Mouse (Mus musculus): ENCODE results near the gene Fcor. TPM values are rescaled to one million over a fixed set of nuclear protein-coding genes. Genes with fewer than 3 reads are reported as not detected.

Gene Fcor
- total and polyA plus RNA-seq, 2 experiments from 2014 or later: 21.2 to 27.0 TPM

DNA sequence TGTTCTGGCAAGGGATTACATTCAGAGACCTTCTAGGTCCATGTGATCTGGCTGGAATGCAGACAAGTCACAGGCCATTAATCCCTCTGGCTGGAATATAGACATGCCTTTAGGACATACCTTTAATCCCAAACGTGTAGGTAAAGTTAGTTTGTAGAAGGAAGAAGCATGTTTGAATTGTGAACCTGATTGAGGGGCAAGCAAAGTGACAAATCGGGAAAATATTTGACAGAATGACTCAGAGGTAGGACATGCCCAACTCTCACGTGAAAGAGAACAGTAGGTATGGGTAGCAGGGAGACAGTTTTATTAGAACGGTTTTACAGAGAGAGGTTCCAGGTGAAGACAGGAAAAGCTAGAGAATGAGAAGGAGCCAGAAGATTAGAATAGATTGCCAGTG is 24.6 kb downstream of the Fcor start:
- H3K4me3 ChIP-seq (ENCODE audit: low read length): no peak overlapping the region
- H3K9me3 ChIP-seq (ENCODE audit: low read length): no peaks in the 10 kb centered on the region
- no peaks in the 10 kb centered on the region for H3K4me1 ChIP-seq (ENCODE audit: insufficient read depth, low read length)
- DNase-seq (ENCODE audit: low spot score) (no peak), ATAC-seq (no peak)
- H3K9ac ChIP-seq (replicated peaks; ENCODE audit: low read length): no peak overlapping the region
- no peak overlapping the region for H3K4me2 ChIP-seq (ENCODE audit: low read depth, low read length)
- H3K27me3 ChIP-seq (ENCODE audit: insufficient read depth, low read length): no peaks in the 10 kb centered on the region
- no peak overlapping the region for H3K27ac ChIP-seq
- no peaks in the 10 kb centered on the region for H3K36me3 ChIP-seq (ENCODE audit: insufficient read depth, low read length)
- TF ChIP-seq CTCF (IDR thresholded peaks at IDR 0.05; ENCODE audit: low read depth): no peak
- WGBS: 76% methylated on average over 4 of the region's 4 CpGs

DNA sequence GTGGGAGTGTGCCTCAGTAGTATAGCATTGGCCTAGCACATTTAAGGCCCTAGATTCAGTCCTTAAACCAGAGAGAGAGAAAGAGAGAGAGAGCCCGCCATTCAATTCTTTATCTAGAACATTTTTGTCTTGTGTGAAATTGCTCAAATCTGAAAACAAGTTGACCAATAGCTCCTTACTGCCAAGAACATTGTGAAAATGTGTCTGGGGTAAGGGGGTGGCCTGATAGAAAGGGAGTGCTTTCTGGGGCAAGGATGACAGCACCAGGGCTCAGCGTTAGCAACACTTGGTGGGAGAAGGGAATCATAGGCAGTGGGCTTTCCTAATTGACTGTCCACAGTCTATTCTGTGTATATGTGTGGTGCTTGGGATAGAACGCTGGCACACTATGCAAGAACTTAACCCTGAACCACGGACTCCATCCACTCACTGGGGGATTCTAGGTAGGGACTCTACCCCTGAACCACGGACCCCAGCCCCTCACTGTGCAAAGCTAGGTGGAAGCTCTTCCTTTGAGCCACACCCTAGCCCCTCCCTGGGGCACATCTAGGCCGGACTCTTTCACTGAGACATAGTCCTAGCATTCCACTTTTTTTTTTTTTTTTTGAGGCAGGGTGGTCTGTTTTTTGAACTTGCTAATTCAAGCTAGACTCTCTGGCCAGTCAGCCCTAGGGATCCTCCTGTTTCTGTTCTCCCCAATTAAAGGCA is 25.2 kb downstream of the Fcor start:
- no peaks in the 10 kb centered on the region for H3K4me1 ChIP-seq (ENCODE audit: insufficient read depth, low read length)
- H3K4me2 ChIP-seq (ENCODE audit: low read depth, low read length): no peak overlapping the region
- no peaks in the 10 kb centered on the region for H3K9me3 ChIP-seq (ENCODE audit: low read length)
- H3K27me3 ChIP-seq (ENCODE audit: insufficient read depth, low read length): no peaks in the 10 kb centered on the region
- H3K27ac ChIP-seq: no peak overlapping the region
- ATAC-seq (no peak), DNase-seq (ENCODE audit: low spot score) (no peak)
- H3K4me3 ChIP-seq (ENCODE audit: low read length): no peak overlapping the region
- 84% methylated on average over 6 of the region's 6 CpGs for WGBS
- no peak for TF ChIP-seq CTCF (IDR thresholded peaks at IDR 0.05; ENCODE audit: low read depth)
- H3K9ac ChIP-seq (replicated peaks; ENCODE audit: low read length): no peak overlapping the region
- no peaks in the 10 kb centered on the region for H3K36me3 ChIP-seq (ENCODE audit: insufficient read depth, low read length)

DNA sequence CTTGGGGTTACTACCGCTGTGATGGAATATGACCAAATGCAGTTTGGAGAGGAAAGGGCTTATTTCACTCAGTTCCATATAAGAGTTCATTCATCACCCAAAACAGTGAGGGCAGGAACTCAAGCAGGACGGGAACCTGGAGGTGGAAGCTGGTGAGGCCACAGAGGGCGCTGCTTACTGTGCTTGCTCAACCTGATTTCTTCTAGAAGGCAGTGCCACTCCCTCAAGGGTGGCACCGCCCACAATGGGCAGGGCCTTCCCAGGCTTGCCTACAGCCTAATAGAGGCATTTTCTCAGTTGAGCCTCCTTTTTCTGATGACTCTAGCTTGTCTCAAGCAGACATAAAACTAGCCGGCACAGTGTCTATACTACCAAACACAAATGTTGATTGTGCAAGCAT is 26.4 kb downstream of the Fcor start:
- H3K27ac ChIP-seq: no peak overlapping the region
- H3K4me3 ChIP-seq (ENCODE audit: low read length): no peak overlapping the region
- no peaks in the 10 kb centered on the region for H3K36me3 ChIP-seq (ENCODE audit: insufficient read depth, low read length)
- 0 out of 2 replicates have a peak, but pooled peaks have one; percentile 15 for TF ChIP-seq CTCF (IDR thresholded peaks at IDR 0.05; ENCODE audit: low read depth)
- no peak overlapping the region for H3K4me2 ChIP-seq (ENCODE audit: low read depth, low read length)
- DNase-seq (ENCODE audit: low spot score): peak; percentile 21
- H3K27me3 ChIP-seq (ENCODE audit: insufficient read depth, low read length): no peaks in the 10 kb centered on the region
- 0 out of 2 replicates have a peak, but pooled peaks have one; percentile 41 for ATAC-seq
- H3K9me3 ChIP-seq (ENCODE audit: low read length): no peaks in the 10 kb centered on the region
- WGBS: 23% methylated on average over 5 of the region's 5 CpGs
- H3K9ac ChIP-seq (replicated peaks; ENCODE audit: low read length): no peak overlapping the region
- H3K4me1 ChIP-seq (ENCODE audit: insufficient read depth, low read length): no peaks in the 10 kb centered on the region

DNA sequence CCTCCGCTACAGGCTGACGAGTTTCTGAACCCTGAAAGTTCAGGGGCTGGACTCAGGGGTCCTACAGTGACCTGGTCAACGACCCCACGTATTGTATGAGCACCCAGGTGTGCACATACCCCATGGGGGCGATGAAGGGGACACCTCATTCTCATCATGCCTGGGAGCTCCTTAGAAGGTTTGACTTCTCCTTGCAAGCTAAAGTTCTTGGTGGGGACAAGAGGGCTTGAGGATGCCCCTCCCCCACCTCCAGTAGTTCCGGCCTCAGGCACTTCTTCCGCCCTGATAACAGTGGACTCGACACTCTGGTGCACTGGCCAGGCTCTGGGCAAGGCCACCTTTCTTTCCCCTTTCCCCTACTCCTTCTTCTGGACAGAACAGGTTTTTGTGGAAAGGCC is 40.7 kb downstream of the Fcor start:
- H3K27ac ChIP-seq: no peak overlapping the region
- peak overlapping the region; percentile 45 for H3K4me3 ChIP-seq (ENCODE audit: low read length)
- 18% methylated on average over 8 of the region's 8 CpGs for WGBS
- H3K27me3 ChIP-seq (ENCODE audit: insufficient read depth, low read length): no peaks in the 10 kb centered on the region
- H3K9ac ChIP-seq (replicated peaks; ENCODE audit: low read length): peak overlapping the region; percentile 41; the same call in 1 of the 2 replicates
- no peaks in the 10 kb centered on the region for H3K9me3 ChIP-seq (ENCODE audit: low read length)
- no peak for ATAC-seq
- H3K4me1 ChIP-seq (ENCODE audit: insufficient read depth, low read length): peaks cover 8% of the 10 kb centered on the region; the same call in 1 of the 2 replicates
- DNase-seq (ENCODE audit: low spot score): no peak
- H3K36me3 ChIP-seq (ENCODE audit: insufficient read depth, low read length): no peaks in the 10 kb centered on the region
- no peak for TF ChIP-seq CTCF (IDR thresholded peaks at IDR 0.05; ENCODE audit: low read depth)
- peak overlapping the region; percentile 63 for H3K4me2 ChIP-seq (ENCODE audit: low read depth, low read length)

DNA sequence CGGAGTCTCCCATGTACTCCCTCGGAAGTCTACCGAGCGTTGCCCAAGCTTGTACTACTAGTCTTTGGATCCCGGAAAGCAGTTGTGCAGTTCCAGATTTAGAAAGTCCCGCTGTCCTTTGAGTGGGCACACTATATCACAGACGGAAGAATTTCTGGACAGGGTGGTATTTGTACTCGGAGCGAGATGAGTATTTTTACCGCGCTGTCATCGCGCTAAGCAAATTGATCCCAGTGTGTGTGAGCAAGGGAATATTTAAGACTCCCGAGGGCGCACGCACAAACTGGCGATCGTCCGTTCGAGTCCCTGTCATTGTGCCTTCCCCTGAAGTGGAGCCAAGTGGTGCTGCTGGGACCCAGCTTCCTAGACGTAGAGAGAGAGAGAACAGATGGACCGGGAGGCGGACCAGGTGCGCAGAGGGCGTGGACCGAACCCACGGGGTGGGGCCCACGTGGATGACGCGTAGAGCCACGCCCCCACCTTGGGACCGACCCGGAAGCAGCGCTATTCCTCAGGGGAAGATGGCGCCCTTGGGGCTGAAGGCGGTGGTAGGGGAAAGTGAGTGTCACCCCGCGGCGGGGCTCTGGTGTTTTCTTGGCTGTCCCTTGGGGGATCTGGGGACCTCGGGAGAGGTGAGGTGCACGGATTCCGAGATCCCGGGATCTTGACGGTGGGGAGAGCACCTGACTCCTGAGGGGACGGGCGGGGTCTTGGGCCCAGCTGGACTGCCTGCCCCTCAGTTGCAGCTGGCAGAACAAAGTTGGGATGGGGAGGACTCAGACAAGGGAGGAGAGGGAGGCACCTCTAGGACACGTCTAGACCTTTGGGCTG is 41.3 kb downstream of the Fcor start, which contains the start of gene Stxbp2:
Gene Stxbp2 (plus strand): TSS at position 309 of the 831 bp plus-strand sequence.
- ATAC-seq: peak; percentile 80
- Histone ChIP-seq H3K4me3 (ENCODE audit: low read length) (peak within 1 kb of the TSS; percentile 45), H3K4me1 (ENCODE audit: insufficient read depth, low read length) (peaks cover 8% of the 10 kb centered on the region; the same call in 1 of the 2 replicates), H3K36me3 (ENCODE audit: insufficient read depth, low read length) (no peaks in the 10 kb centered on the region), H3K9me3 (ENCODE audit: low read length) (no peaks in the 10 kb centered on the region), H3K4me2 (ENCODE audit: low read depth, low read length) (peak within 1 kb of the TSS; percentile 63), H3K9ac (replicated peaks; ENCODE audit: low read length) (peak within 1 kb of the TSS; percentile 41), H3K27me3 (ENCODE audit: insufficient read depth, low read length) (no peaks in the 10 kb centered on the region), H3K27ac (no peak within 1 kb of the TSS)
- no peak for TF ChIP-seq CTCF (IDR thresholded peaks at IDR 0.05; ENCODE audit: low read depth)
- 4% methylated on average over 47 of the region's 47 CpGs for WGBS
- peak; percentile 62 for DNase-seq (ENCODE audit: low spot score)

DNA sequence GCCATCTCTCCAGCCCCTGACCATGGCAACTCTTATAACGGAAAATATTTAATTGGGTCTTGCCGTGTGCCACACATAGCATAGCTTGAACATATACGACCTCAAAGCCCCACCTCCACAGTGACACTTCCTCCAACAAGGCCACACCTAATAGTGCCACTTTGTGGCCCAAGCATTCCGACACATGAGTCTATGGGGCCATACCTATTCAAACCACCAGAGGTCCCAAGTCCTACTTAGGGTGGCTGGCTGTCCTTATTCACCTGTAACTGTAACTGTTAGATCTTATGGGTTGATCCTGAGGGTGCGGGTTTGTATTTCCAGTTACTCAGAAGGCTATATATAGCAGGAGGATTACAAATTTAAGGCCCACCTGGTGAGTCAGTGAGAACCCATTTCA is 44.1 kb downstream of the Fcor start:
- 0 out of 2 replicates have a peak, but pooled peaks have one; percentile 31 for ATAC-seq
- Histone ChIP-seq H3K9me3 (ENCODE audit: low read length) (no peaks in the 10 kb centered on the region), H3K4me2 (ENCODE audit: low read depth, low read length) (no peak overlapping the region), H3K27ac (no peak overlapping the region), H3K9ac (replicated peaks; ENCODE audit: low read length) (no peak overlapping the region), H3K4me1 (ENCODE audit: insufficient read depth, low read length) (peaks cover 8% of the 10 kb centered on the region; the same call in 1 of the 2 replicates), H3K27me3 (ENCODE audit: insufficient read depth, low read length) (no peaks in the 10 kb centered on the region), H3K36me3 (ENCODE audit: insufficient read depth, low read length) (no peaks in the 10 kb centered on the region; the same call in 1 of the 2 replicates), H3K4me3 (ENCODE audit: low read length) (no peak overlapping the region)
- 27% methylated on average over 5 of the region's 5 CpGs for WGBS
- peak; percentile 59 for DNase-seq (ENCODE audit: low spot score)
- TF ChIP-seq CTCF (IDR thresholded peaks at IDR 0.05; ENCODE audit: low read depth): peak; percentile 75

All from hindbrain, postnatal 0 days (tissue).